Mouse (Mus musculus): Measurements from ENCODE around the gene Tgfb2.

Gene Tgfb2

GRCm38 (mm10) chr1:186702391-186703255 lies 3.2 kb downstream of the Tgfb2 start:
- DNase-seq (ENCODE audit: low spot score) = no peak

- DNase-seq (ENCODE audit: low spot score) = no peak
Measured at GRCm38 (mm10) chr1:186701206-186701905, 4.4 kb downstream of the Tgfb2 start.

- DNase-seq (ENCODE audit: low spot score) = no peak
Measured at GRCm38 (mm10) chr1:186700496-186700895, 5.3 kb downstream of the Tgfb2 start.

GRCm38 (mm10) chr1:186698583-186699338 lies 7.0 kb downstream of the Tgfb2 start:
- DNase-seq (ENCODE audit: low spot score) = no peak

GRCm38 (mm10) chr1:186696231-186696630 lies 9.6 kb downstream of the Tgfb2 start:
- no peak for DNase-seq (ENCODE audit: low spot score)

- DNase-seq (ENCODE audit: low spot score) = no peak
Measured at GRCm38 (mm10) chr1:186695361-186695760, 10.4 kb downstream of the Tgfb2 start.

GRCm38 (mm10) chr1:186692370-186692769 lies 13.4 kb downstream of the Tgfb2 start:
- no peak for DNase-seq (ENCODE audit: low spot score)

GRCm38 (mm10) chr1:186691708-186692107 lies 14.1 kb downstream of the Tgfb2 start:
- no peak for DNase-seq (ENCODE audit: low spot score)

GRCm38 (mm10) chr1:186684041-186684440 lies 21.7 kb downstream of the Tgfb2 start:
- DNase-seq (ENCODE audit: low spot score) = no peak

- no peak for DNase-seq (ENCODE audit: low spot score)
Measured at GRCm38 (mm10) chr1:186682606-186683005, 23.2 kb downstream of the Tgfb2 start.

GRCm38 (mm10) chr1:186677614-186678013 lies 28.2 kb downstream of the Tgfb2 start:
- DNase-seq (ENCODE audit: low spot score) = no peak

GRCm38 (mm10) chr1:186676199-186676598 lies 29.6 kb downstream of the Tgfb2 start:
- DNase-seq (ENCODE audit: low spot score) = no peak

- DNase-seq (ENCODE audit: low spot score) = no peak
Measured at GRCm38 (mm10) chr1:186675263-186675662, 30.5 kb downstream of the Tgfb2 start.

GRCm38 (mm10) chr1:186674621-186675020 lies 31.2 kb downstream of the Tgfb2 start:
- no peak for DNase-seq (ENCODE audit: low spot score)

- DNase-seq (ENCODE audit: low spot score) = no peak
Measured at GRCm38 (mm10) chr1:186673166-186673565, 32.6 kb downstream of the Tgfb2 start.

- no peak for DNase-seq (ENCODE audit: low spot score)
Measured at GRCm38 (mm10) chr1:186663412-186663811, 42.4 kb downstream of the Tgfb2 start.

- DNase-seq (ENCODE audit: low spot score) = no peak
Measured at GRCm38 (mm10) chr1:186662996-186663395, 42.8 kb downstream of the Tgfb2 start.

GRCm38 (mm10) chr1:186661206-186661921 lies 44.4 kb downstream of the Tgfb2 start:
- DNase-seq (ENCODE audit: low spot score) = no peak

GRCm38 (mm10) chr1:186658783-186659182 lies 47.0 kb downstream of the Tgfb2 start:
- DNase-seq (ENCODE audit: low spot score) = no peak

GRCm38 (mm10) chr1:186657559-186658219 lies 48.1 kb downstream of the Tgfb2 start:
- DNase-seq (ENCODE audit: low spot score) = no peak

GRCm38 (mm10) chr1:186656732-186657329 lies 49.0 kb downstream of the Tgfb2 start:
- DNase-seq (ENCODE audit: low spot score) = no peak
